Mouse (Mus musculus) erythroblast, embryonic 14.5 days (primary cell): ENCODE results near the gene Paqr9. TPM values are rescaled to one million over a fixed set of nuclear protein-coding genes. Genes with fewer than 3 reads are reported as not detected.
A peak's percentile ranks its signal among the peaks of the same experiment; 100 is the strongest.

ENCODE experiments used
- H3K27me3 ChIP-seq: 2 replicates; pipeline ENCODE4 v1.6.1; 2012; ENCODE audit warnings: inconsistent platforms; ENCODE audit not compliant: control insufficient read depth
- H3K36me3 ChIP-seq: 2 replicates; pipeline ENCODE4 v1.6.1; 2012; ENCODE audit warnings: mild to moderate bottlenecking, inconsistent platforms; ENCODE audit not compliant: control insufficient read depth
- H3K4me1 ChIP-seq: 2 replicates; pipeline ENCODE4 v1.6.1; 2012; ENCODE audit warnings: inconsistent platforms; ENCODE audit not compliant: control insufficient read depth
- H3K4me3 ChIP-seq: replicated peaks from 2 replicates; pipeline ENCODE3; 2012; ENCODE audit warnings: moderate library complexity, mild to moderate bottlenecking, inconsistent platforms
- H3K9me3 ChIP-seq: 2 replicates; pipeline ENCODE4 v1.6.1; 2012; ENCODE audit warnings: low read length, inconsistent platforms, mixed read lengths; ENCODE audit not compliant: control insufficient read depth
- GATA1 ChIP-seq: IDR thresholded peaks from 2 replicates; pipeline ENCODE4 v1.6.1; 2012; ENCODE audit warnings: low read length, inconsistent platforms, mixed read lengths
- TAL1 ChIP-seq: IDR thresholded peaks from 3 replicates; pipeline ENCODE4 v1.6.1; 2012; ENCODE audit warnings: low read length, inconsistent platforms, mixed read lengths
- polyA plus RNA-seq: library from polyadenylated mRNA; stranded (reverse); fragments of >175 nt; gene quantifications from 2 replicates; pipeline ENCODE4 v1.2.3, GENCODE M21; 2012

Gene Paqr9
- polyA plus RNA-seq, 1 experiment, result 0.32 TPM

GRCm38 (mm10) chr9:95554231-95555221 lies 4.9 kb upstream of the Paqr9 start:
- Histone ChIP-seq H3K27me3 (peaks cover 27% of the 10 kb centered on the region), H3K4me3 (peak overlapping the region; percentile 4), H3K4me1 (peaks cover 92% of the 10 kb centered on the region), H3K9me3 (no peaks in the 10 kb centered on the region), H3K36me3 (no peaks in the 10 kb centered on the region)
- no peak for TF ChIP-seq GATA1
- TF ChIP-seq TAL1, result peak; percentile 44; the same call in 1 of the 3 replicates

GRCm38 (mm10) chr9:95555233-95555740 lies 4.2 kb upstream of the Paqr9 start:
- Histone ChIP-seq H3K4me1 (peaks cover 90% of the 10 kb centered on the region), H3K4me3 (peak overlapping the region; percentile 4)

GRCm38 (mm10) chr9:95556067-95556512 lies 3.4 kb upstream of the Paqr9 start:
- Histone ChIP-seq H3K27me3 (peaks cover 43% of the 10 kb centered on the region), H3K4me1 (peaks cover 90% of the 10 kb centered on the region), H3K9me3 (peaks cover 11% of the 10 kb centered on the region; the same call in 1 of the 2 replicates), H3K36me3 (peaks cover 9% of the 10 kb centered on the region), H3K4me3 (peak overlapping the region; percentile 2)
- no peak for TF ChIP-seq GATA1
- TF ChIP-seq TAL1, result 0 out of 3 replicates have a peak, but pooled peaks have one; percentile 34

More at GRCm38 (mm10) chr9:95555233-95555740, 4.2 kb upstream of the Paqr9 start:
- TF ChIP-seq GATA1, result no peak
- no peak for TF ChIP-seq TAL1
- H3K27me3 ChIP-seq, result peaks cover 35% of the 10 kb centered on the region
- peaks cover 5% of the 10 kb centered on the region; the same call in 1 of the 2 replicates for H3K9me3 ChIP-seq
- H3K36me3 ChIP-seq, result peaks cover 2% of the 10 kb centered on the region

- Histone ChIP-seq H3K27me3 (peaks cover 59% of the 10 kb centered on the region), H3K36me3 (peaks cover 11% of the 10 kb centered on the region), H3K4me3 (no peak overlapping the region), H3K4me1 (peaks cover 76% of the 10 kb centered on the region), H3K9me3 (peaks cover 11% of the 10 kb centered on the region; the same call in 1 of the 2 replicates)
- TF ChIP-seq GATA1, result no peak
- no peak for TF ChIP-seq TAL1
Observed at GRCm38 (mm10) chr9:95557722-95558121, 1.7 kb upstream of the Paqr9 start.

- Histone ChIP-seq H3K9me3 (peaks cover 11% of the 10 kb centered on the region; the same call in 1 of the 2 replicates), H3K36me3 (peaks cover 11% of the 10 kb centered on the region), H3K27me3 (peaks cover 69% of the 10 kb centered on the region), H3K4me3 (peak overlapping the region; percentile 77), H3K4me1 (peaks cover 66% of the 10 kb centered on the region)
- TF ChIP-seq GATA1 (no peak), TAL1 (no peak)
Observed at GRCm38 (mm10) chr9:95558726-95559058, 765 bp upstream of the Paqr9 start.

GRCm38 (mm10) chr9:95559936-95560735 lies 679 bp downstream of the Paqr9 start:
- Histone ChIP-seq H3K4me1 (peaks cover 52% of the 10 kb centered on the region), H3K36me3 (peaks cover 11% of the 10 kb centered on the region), H3K27me3 (peaks cover 79% of the 10 kb centered on the region), H3K9me3 (peaks cover 11% of the 10 kb centered on the region; the same call in 1 of the 2 replicates), H3K4me3 (peak overlapping the region; percentile 77)
- TF ChIP-seq TAL1 (no peak), GATA1 (no peak)

- Histone ChIP-seq H3K27me3 (peaks cover 66% of the 10 kb centered on the region), H3K4me3 (no peak overlapping the region), H3K4me1 (peaks cover 18% of the 10 kb centered on the region), H3K9me3 (peaks cover 11% of the 10 kb centered on the region; the same call in 1 of the 2 replicates), H3K36me3 (peaks cover 11% of the 10 kb centered on the region)
- TF ChIP-seq GATA1 (no peak), TAL1 (no peak)
Observed at GRCm38 (mm10) chr9:95564047-95564446, 4.6 kb downstream of the Paqr9 start.

GRCm38 (mm10) chr9:95566394-95566793 lies 6.9 kb downstream of the Paqr9 start:
- no peak overlapping the region for H3K4me3 ChIP-seq
- no peaks in the 10 kb centered on the region for H3K9me3 ChIP-seq
- TF ChIP-seq GATA1, result no peak
- H3K36me3 ChIP-seq, result peaks cover 2% of the 10 kb centered on the region; the same call in 1 of the 2 replicates
- peaks cover 42% of the 10 kb centered on the region for H3K27me3 ChIP-seq
- peaks cover 4% of the 10 kb centered on the region; the same call in 1 of the 2 replicates for H3K4me1 ChIP-seq
